Mouse (Mus musculus): ENCODE measurements around the gene Ccs. TPM values are rescaled to one million over a fixed set of nuclear protein-coding genes. Genes with fewer than 3 reads are reported as not detected.
"Not testable (repeated sequence)": the region's sequence is repeated elsewhere in the genome, so short reads cannot be mapped to it uniquely, and the experiment has no call there.

Ccs gene
- 77.4 and 91.7 TPM in 2 replicates for polyA plus RNA-seq (2011; ENCODE audit: insufficient read depth, insufficient read length, low replicate concordance, missing spikeins)

DNA sequence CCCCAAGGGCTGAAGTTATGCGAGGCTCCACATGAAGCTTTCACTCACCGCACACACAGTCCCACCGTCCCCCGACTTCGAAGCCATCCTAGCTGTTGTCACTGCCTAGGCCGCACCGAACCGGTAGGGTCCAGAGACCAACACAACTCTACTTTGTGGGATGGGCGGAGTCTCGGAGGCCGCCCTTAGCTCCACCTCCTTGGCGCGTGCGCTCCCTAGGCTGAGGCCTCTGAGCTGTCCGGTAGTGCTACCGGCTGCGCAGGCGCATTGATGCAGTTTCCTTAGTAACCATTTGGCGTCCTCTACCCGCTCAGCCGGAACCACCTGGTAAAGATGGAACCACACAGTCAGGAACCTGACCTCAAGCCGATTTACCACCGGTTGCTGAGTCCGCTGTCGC lies at the start of gene Ccs, which contains the start of gene Ccdc87:
Gene Ccs (minus strand): TSS at position 184 of the 400 bp plus-strand sequence.
Gene Ccdc87 (plus strand): TSS at position 218 of the 400 bp plus-strand sequence.
- TF ChIP-seq CTCF (IDR thresholded peaks at IDR 0.05; ENCODE audit: control insufficient read depth, insufficient read depth, low read length) = peak; percentile 22; the same call in 1 of the 2 replicates
- TF ChIP-seq POLR2A (IDR thresholded peaks at IDR 0.05; ENCODE audit: borderline replicate concordance, control insufficient read depth, low read depth, low read length) = peak; percentile 66
- H3K4me3 ChIP-seq (replicated peaks; ENCODE audit: control insufficient read depth, low read depth, low read length) = peak within 1 kb of the TSS; percentile 71
- peaks cover 1% of the 10 kb centered on the region; the same call in 1 of the 2 replicates for H3K4me1 ChIP-seq (ENCODE audit: control insufficient read depth, insufficient read depth, low read length)
- WGBS = under 1% methylated on average over 25 of the region's 25 CpGs
- no peak within 1 kb of the TSS for H3K27ac ChIP-seq (ENCODE audit: control insufficient read depth, insufficient read depth, low read depth, low read length, poor library complexity)

DNA sequence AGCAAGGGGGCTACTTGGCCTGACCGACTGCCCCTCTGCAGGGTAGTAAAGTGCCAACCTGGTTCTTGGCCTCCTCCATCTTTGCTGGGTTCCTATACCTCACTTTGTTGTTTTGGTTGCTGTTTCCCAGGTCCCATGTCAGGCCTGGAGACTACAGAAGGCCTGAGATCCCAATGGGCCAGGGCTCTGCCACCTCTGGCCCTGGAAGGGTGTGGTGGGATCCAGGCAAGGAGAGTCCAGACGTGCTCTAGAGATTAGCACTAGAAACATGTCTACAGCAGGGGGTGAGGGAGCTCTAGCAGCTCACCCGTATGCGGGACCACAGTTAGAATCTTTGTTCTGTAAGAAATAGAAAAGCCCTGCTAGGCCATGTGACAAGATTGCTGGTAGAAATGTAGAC lies 44.8 kb upstream of the Ccs start:
- Histone ChIP-seq H3K27ac (ENCODE audit: control insufficient read depth, insufficient read depth, low read depth, low read length, poor library complexity) (no peak overlapping the region), H3K4me3 (replicated peaks; ENCODE audit: control insufficient read depth, low read depth, low read length) (no peak overlapping the region), H3K4me1 (ENCODE audit: control insufficient read depth, insufficient read depth, low read length) (peaks cover 1% of the 10 kb centered on the region; the same call in 1 of the 2 replicates)
- TF ChIP-seq POLR2A (IDR thresholded peaks at IDR 0.05; ENCODE audit: borderline replicate concordance, control insufficient read depth, low read depth, low read length) = no peak
- TF ChIP-seq CTCF (IDR thresholded peaks at IDR 0.05; ENCODE audit: control insufficient read depth, insufficient read depth, low read length) = no peak
- 78% methylated on average over 4 of the region's 4 CpGs for WGBS

DNA sequence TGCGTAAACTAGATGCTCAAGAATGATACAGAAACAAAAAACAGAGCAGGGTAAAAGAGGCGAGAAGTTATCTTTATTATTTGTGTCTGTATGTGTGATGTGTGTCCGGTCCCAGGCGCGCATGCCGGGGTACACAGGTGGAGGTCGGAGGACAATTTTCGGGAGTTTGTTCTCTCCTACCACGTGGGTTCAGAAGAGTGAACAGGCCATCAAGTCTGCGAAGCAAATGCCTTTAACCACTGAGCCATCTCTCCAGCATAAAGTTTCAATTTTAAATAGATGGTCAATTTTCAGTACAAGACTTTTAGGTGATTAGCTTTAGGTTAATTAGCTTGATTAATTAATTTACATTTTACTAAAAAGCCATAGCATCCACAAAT lies 40.2 kb upstream of the Ccs start:
- TF ChIP-seq CTCF (IDR thresholded peaks at IDR 0.05; ENCODE audit: control insufficient read depth, insufficient read depth, low read length) = no peak
- TF ChIP-seq POLR2A (IDR thresholded peaks at IDR 0.05; ENCODE audit: borderline replicate concordance, control insufficient read depth, low read depth, low read length) = no peak
- 62% methylated on average over 10 of the region's 10 CpGs for WGBS
- H3K4me1 ChIP-seq (ENCODE audit: control insufficient read depth, insufficient read depth, low read length) = peaks cover 1% of the 10 kb centered on the region; the same call in 1 of the 2 replicates
- no peak overlapping the region for H3K27ac ChIP-seq (ENCODE audit: control insufficient read depth, insufficient read depth, low read depth, low read length, poor library complexity)
- peak overlapping the region; percentile 96 for H3K4me3 ChIP-seq (replicated peaks; ENCODE audit: control insufficient read depth, low read depth, low read length)

DNA sequence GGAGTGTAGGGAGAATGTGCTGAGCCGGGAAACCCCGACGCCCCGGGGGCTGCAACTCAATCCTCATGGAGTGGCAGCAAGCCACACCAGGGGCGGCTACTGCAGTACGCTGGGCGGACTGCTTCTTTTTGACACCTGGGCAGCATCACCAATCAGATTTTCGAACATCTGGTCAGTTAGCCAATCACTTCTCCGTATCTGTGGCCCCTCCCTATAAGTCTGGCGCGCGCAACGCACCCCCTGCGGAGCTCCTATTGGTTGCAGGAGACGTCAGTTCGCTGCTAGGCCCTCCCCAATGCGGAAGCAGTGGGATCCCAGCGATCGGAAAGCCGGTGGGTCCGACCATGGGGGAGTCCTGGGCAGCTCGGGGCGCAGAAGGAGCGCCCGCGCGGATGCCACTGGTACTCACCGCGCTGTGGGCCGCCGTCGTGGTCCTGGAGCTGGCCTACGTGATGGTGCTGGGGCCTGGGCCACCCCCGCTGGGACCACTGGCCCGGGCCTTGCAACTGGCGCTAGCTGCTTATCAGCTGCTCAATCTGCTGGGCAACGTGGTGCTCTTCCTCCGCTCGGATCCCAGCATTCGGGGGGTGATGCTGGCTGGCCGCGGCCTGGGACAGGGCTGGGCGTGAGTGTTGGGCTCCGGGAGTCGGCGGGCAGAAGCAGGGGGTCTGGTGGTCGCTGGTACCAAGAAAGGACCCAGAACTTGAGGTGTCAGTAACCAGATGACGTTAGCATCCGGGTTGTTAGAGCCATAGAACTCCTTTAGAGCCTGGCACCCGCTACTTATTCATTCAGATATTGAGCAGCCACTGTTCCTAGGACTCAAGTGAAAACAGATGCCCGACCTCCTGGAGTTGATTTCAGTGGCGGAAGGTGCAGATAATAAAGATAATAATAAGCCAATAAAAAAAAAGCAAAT lies 39.5 kb upstream of the Ccs start, which contains the start of gene Zdhhc24:
Gene Zdhhc24 (plus strand): TSS at position 264 of the 919 bp plus-strand sequence.
- Histone ChIP-seq H3K4me1 (ENCODE audit: control insufficient read depth, insufficient read depth, low read length) (peaks cover 1% of the 10 kb centered on the region; the same call in 1 of the 2 replicates), H3K4me3 (replicated peaks; ENCODE audit: control insufficient read depth, low read depth, low read length) (peak within 1 kb of the TSS; percentile 96), H3K27ac (ENCODE audit: control insufficient read depth, insufficient read depth, low read depth, low read length, poor library complexity) (peak within 1 kb of the TSS; percentile 62)
- under 1% methylated on average over 52 of the region's 52 CpGs for WGBS
- TF ChIP-seq POLR2A (IDR thresholded peaks at IDR 0.05; ENCODE audit: borderline replicate concordance, control insufficient read depth, low read depth, low read length) = peak; percentile 78; the same call in 1 of the 2 replicates
- no peak for TF ChIP-seq CTCF (IDR thresholded peaks at IDR 0.05; ENCODE audit: control insufficient read depth, insufficient read depth, low read length)

DNA sequence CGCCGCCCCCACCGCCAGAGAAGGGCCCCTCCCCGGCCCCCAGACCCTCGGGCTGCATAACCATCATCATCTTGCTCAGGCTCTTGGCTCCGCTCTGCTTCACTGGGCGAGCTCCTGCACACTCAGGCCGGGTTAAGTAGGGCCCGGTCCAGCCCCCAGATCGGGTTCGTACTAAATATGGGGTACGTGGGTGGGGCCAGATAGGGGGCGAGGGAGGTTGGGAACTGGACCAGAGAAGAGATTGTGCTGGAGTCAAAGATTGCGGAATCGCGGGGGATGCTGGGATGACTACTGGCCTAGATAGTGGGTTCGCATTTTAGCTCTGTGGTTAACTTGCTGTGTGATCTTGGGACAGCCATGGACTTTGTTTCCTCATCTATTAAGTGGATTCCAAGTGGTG lies 38.7 kb upstream of the Ccs start, which contains the start of gene Actn3:
Gene Actn3 (minus strand): TSS at position 125 of the 400 bp plus-strand sequence.
- TF ChIP-seq POLR2A (IDR thresholded peaks at IDR 0.05; ENCODE audit: borderline replicate concordance, control insufficient read depth, low read depth, low read length) (no peak), CTCF (IDR thresholded peaks at IDR 0.05; ENCODE audit: control insufficient read depth, insufficient read depth, low read length) (no peak)
- 10% methylated on average over 17 of the region's 17 CpGs for WGBS
- H3K27ac ChIP-seq (ENCODE audit: control insufficient read depth, insufficient read depth, low read depth, low read length, poor library complexity) = peak within 1 kb of the TSS; percentile 62
- peaks cover 1% of the 10 kb centered on the region; the same call in 1 of the 2 replicates for H3K4me1 ChIP-seq (ENCODE audit: control insufficient read depth, insufficient read depth, low read length)
- H3K4me3 ChIP-seq (replicated peaks; ENCODE audit: control insufficient read depth, low read depth, low read length) = peak within 1 kb of the TSS; percentile 96

DNA sequence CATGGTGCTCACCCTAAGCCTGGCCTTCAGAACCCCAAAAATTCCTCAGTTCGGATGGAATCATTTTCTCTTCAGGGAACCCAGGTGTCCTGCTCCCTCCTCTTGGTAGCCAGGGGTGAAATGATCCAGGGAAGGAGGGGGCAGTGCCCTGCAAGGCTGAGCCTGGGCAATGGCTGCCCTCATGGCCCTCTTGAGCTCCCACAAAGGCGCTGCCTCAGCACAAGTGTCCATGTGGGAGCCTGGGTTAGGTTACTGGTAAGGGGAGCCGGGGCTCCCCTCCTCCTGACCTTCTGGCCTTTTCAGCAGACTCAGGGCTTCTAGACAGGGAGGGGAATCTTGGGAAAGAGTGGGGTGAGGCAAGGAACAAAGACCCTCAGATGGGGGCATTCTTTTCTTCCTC lies 37.6 kb upstream of the Ccs start:
- Histone ChIP-seq H3K4me3 (replicated peaks; ENCODE audit: control insufficient read depth, low read depth, low read length) (no peak overlapping the region), H3K4me1 (ENCODE audit: control insufficient read depth, insufficient read depth, low read length) (peaks cover 1% of the 10 kb centered on the region; the same call in 1 of the 2 replicates), H3K27ac (ENCODE audit: control insufficient read depth, insufficient read depth, low read depth, low read length, poor library complexity) (no peak overlapping the region)
- WGBS = 79% methylated on average over 3 of the region's 3 CpGs
- TF ChIP-seq POLR2A (IDR thresholded peaks at IDR 0.05; ENCODE audit: borderline replicate concordance, control insufficient read depth, low read depth, low read length) = no peak
- TF ChIP-seq CTCF (IDR thresholded peaks at IDR 0.05; ENCODE audit: control insufficient read depth, insufficient read depth, low read length) = no peak

DNA sequence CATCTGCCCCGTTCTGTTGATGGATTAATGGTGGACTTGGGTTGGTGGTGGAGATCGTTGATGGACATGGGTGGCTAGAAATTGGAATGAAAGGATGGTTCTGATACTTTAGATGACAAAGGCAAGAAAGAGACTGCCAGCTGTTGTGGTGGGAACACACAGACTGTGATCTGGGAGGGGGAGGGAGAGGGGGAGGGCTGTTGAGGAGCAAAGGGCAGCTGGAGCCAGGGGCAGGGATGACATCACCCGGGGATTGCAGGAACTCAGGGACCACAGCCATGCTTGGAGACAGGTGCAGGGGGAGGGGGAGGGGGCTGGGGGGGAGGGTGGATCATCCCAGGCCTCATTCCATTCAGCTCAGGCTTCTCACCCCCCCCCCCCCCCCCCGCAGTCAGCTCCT lies 37.1 kb upstream of the Ccs start:
- 54% methylated on average over 4 of the region's 4 CpGs for WGBS
- H3K4me3 ChIP-seq (replicated peaks; ENCODE audit: control insufficient read depth, low read depth, low read length) = no peak overlapping the region
- no peak overlapping the region for H3K27ac ChIP-seq (ENCODE audit: control insufficient read depth, insufficient read depth, low read depth, low read length, poor library complexity)
- H3K4me1 ChIP-seq (ENCODE audit: control insufficient read depth, insufficient read depth, low read length) = peaks cover 1% of the 10 kb centered on the region; the same call in 1 of the 2 replicates
- TF ChIP-seq POLR2A (IDR thresholded peaks at IDR 0.05; ENCODE audit: borderline replicate concordance, control insufficient read depth, low read depth, low read length) = no peak
- no peak for TF ChIP-seq CTCF (IDR thresholded peaks at IDR 0.05; ENCODE audit: control insufficient read depth, insufficient read depth, low read length)

DNA sequence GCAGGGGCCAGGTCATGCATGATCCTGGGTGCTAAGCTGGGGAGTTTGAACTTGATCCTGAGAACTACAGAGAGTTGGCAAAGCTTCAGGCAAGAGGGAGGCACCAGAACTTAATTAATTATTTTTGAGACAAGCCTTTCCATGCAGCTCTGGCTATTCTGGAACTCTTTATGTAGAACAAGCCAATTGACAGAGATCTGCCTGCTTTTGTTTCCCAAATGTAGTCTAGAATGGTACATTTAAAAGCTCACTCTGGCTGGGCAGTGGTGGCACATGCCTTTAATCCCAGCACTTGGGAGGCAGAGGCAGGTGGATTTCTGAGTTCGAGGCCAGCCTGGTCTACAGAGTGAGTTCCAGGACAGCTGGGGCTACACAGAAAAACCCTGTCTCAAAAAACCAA lies 35.5 kb upstream of the Ccs start:
- H3K27ac ChIP-seq (ENCODE audit: control insufficient read depth, insufficient read depth, low read depth, low read length, poor library complexity); H3K4me3 ChIP-seq (replicated peaks; ENCODE audit: control insufficient read depth, low read depth, low read length); H3K4me1 ChIP-seq (ENCODE audit: control insufficient read depth, insufficient read depth, low read length): not testable (repeated sequence)
- WGBS = 77% methylated on average over 1 of the region's 1 CpGs

Data from bone marrow, adult 2 months (tissue).